Mouse (Mus musculus): ENCODE measurements at regions not wholly inside any gene's neighbourhood (a gene's known extent, or its start where the extent isn't known, plus 50 kb on each side); places are given as distances from the start of the nearest gene placed in this dataset.
"Not testable (repeated sequence)": the region's sequence is repeated elsewhere in the genome, so short reads cannot be mapped to it uniquely, and the experiment has no call there.

DNA sequence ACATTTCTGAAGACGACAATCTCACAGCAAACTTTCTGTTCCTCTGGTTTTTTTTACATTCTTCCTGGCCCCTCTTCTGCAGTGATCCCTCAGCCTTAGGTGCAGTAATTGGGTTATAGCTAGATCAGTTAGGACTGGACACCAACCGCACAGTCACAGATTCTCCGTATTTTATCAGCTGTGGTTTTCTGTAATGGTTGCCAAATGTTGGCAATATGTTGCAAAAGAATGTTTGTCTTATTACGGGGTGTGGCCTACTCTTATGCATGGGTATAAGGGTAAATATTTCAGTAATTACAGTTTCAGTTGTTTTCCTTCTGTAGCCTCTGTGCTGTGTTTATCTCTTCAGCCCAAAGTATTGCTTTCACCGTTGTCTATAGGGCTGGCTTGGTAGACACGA lies 133.2 kb upstream of the Tsc22d2 start:
- no peak overlapping the region for H3K4me3 ChIP-seq (ENCODE audit: insufficient read depth in 1 of 2, low read depth in 2 of 2, low read length in 2 of 2)
- H3K9me3 ChIP-seq (ENCODE audit: control insufficient read depth, low read length): no peaks in the 10 kb centered on the region
- 54% methylated on average over 6 of the region's 6 CpGs for WGBS (ENCODE audit: insufficient replicate concordance)
- no peak overlapping the region for H3K4me2 ChIP-seq (ENCODE audit: low read depth)
- no peak for DNase-seq (ENCODE audit: low read depth in 3 of 3, low spot score in 3 of 3)
- no peaks in the 10 kb centered on the region for H3K27me3 ChIP-seq (ENCODE audit: control insufficient read depth, insufficient read depth, low read length)
- H3K27ac ChIP-seq: no peak overlapping the region
- no peaks in the 10 kb centered on the region for H3K4me1 ChIP-seq (replicated peaks; ENCODE audit: control insufficient read depth in 2 of 2, insufficient read depth in 2 of 2, low read length in 1 of 2)
- H3K36me3 ChIP-seq (replicated peaks; ENCODE audit: control insufficient read depth, insufficient read depth, low read depth): no peaks in the 10 kb centered on the region
- TF ChIP-seq CTCF (IDR thresholded peaks at IDR 0.05; ENCODE audit: low read depth): no peak
- no peak for TF ChIP-seq EP300 (IDR thresholded peaks at IDR 0.05; ENCODE audit: low read depth)
- no peak for ATAC-seq (ENCODE audit: insufficient read depth)
- H3K9ac ChIP-seq (replicated peaks): no peak overlapping the region

DNA sequence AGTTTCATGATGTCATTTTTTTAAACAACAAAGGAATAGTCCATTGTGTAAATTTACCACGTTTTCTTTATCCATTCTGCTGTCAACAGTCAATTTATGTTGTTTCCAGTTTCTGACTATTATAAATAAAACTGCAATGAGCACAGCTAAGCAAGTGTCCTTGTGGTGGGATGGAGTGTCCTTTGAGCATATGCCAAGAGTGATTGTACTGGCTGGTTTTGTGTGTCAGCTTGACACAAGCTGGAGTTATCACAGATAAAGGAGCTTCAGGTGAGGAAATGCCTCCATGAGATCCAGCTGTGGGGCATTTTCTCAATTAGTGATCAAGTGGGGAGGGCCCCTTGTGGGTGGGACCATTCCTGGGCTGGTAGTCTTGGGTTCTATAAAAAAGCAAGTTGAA lies 130.1 kb upstream of the Tsc22d2 start:
- H3K9ac ChIP-seq (replicated peaks); H3K4me1 ChIP-seq (replicated peaks; ENCODE audit: control insufficient read depth in 2 of 2, insufficient read depth in 2 of 2, low read length in 1 of 2); H3K4me2 ChIP-seq (ENCODE audit: low read depth); H3K9me3 ChIP-seq (ENCODE audit: control insufficient read depth, low read length); ATAC-seq (ENCODE audit: insufficient read depth); H3K27me3 ChIP-seq (ENCODE audit: control insufficient read depth, insufficient read depth, low read length); DNase-seq (ENCODE audit: low read depth in 3 of 3, low spot score in 3 of 3); H3K4me3 ChIP-seq (ENCODE audit: insufficient read depth in 1 of 2, low read depth in 2 of 2, low read length in 2 of 2); H3K27ac ChIP-seq; H3K36me3 ChIP-seq (replicated peaks; ENCODE audit: control insufficient read depth, insufficient read depth, low read depth): not testable (repeated sequence)
- 4% methylated on average over 1 of the region's 1 CpGs for WGBS (ENCODE audit: insufficient replicate concordance)

DNA sequence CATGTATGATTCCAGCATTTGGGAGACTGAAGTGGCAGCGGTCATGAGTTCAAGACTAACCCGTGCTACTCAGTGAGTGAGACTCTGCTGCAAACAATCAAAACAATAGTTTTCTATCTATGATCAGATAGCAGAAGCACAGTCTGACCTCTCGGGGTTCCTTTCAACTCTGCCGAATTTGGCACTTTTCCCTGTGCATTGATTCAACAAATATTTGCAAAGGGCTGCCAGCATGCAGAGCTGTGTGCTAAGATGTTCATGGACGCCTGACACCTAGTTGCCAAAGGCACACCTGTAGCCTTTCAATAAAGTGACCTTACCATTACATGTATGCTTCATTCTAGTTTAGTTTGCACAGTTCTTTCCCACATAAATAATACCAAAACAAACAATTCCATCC lies 118.7 kb upstream of the Tsc22d2 start:
- 50% methylated on average over 5 of the region's 5 CpGs for WGBS (ENCODE audit: insufficient replicate concordance)
- no peak for TF ChIP-seq EP300 (IDR thresholded peaks at IDR 0.05; ENCODE audit: low read depth)
- no peak for ATAC-seq (ENCODE audit: insufficient read depth)
- peak; percentile 9 to 24 (median 17) for DNase-seq (ENCODE audit: low read depth in 3 of 3, low spot score in 3 of 3)
- H3K27ac ChIP-seq: no peak overlapping the region
- no peak overlapping the region for H3K9ac ChIP-seq (replicated peaks)
- H3K4me2 ChIP-seq (ENCODE audit: low read depth): no peak overlapping the region
- no peaks in the 10 kb centered on the region for H3K36me3 ChIP-seq (replicated peaks; ENCODE audit: control insufficient read depth, insufficient read depth, low read depth)
- no peaks in the 10 kb centered on the region for H3K9me3 ChIP-seq (ENCODE audit: control insufficient read depth, low read length)
- H3K27me3 ChIP-seq (ENCODE audit: control insufficient read depth, insufficient read depth, low read length): no peaks in the 10 kb centered on the region
- no peaks in the 10 kb centered on the region for H3K4me1 ChIP-seq (replicated peaks; ENCODE audit: control insufficient read depth in 2 of 2, insufficient read depth in 2 of 2, low read length in 1 of 2)
- H3K4me3 ChIP-seq (ENCODE audit: insufficient read depth in 1 of 2, low read depth in 2 of 2, low read length in 2 of 2): no peak overlapping the region

DNA sequence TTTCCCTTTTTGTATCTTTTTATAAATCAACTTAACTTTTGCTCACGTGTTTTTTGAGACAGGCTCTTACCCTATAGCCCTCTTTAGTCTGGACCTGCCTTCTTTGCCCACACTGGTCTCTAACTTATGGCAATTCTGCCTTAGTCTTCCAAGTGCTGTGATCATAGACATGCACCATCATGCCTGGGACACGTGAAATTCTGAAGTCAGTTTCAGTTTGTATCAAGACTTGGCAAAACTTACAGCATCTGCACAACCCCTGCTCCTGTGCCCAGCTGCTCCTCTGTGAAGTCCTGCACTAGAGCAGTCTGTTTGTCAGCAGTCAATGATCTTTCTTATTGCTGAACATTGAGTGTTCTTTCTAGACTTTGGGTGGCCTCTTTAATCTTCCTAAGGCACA lies 114.3 kb upstream of the Tsc22d2 start:
- H3K27ac ChIP-seq: no peak overlapping the region

DNA sequence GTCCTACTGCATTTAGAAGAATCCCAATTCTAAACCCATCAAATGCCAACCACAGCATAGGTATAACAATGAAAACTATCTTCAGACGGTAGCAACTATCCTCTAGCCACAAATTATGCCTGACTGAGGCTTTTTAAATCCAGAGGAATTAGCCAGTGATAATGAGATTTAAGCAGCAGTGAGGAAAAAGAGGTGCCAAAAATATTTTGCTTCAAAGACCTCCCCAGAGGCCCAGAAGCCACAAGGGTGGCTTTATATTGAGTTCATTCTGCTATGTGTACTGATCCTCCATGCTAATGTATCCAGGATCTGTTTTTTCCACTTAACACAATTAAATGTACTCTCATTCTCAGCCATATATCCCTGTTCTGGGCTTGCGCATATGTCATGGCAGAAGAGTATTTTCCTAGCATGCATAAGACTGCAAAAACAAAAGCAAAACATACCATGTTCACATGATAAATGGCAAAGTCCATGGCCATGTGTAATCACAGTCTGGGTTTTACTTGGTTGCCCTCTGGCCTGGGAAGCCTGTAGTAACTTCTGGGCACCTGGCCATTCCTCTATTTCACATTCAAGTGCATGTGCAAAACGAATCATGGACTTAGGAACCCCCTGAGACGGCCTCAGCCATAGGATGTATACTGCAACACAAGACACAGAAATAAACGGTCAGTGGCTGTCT lies 113.6 kb upstream of the Tsc22d2 start:
- DNase-seq (ENCODE audit: low read depth in 3 of 3, low spot score in 3 of 3): no peak
- Histone ChIP-seq H3K27me3 (ENCODE audit: control insufficient read depth, insufficient read depth, low read length) (no peaks in the 10 kb centered on the region), H3K4me2 (ENCODE audit: low read depth) (no peak overlapping the region), H3K4me3 (ENCODE audit: insufficient read depth in 1 of 2, low read depth in 2 of 2, low read length in 2 of 2) (no peak overlapping the region), H3K27ac (no peak overlapping the region), H3K36me3 (replicated peaks; ENCODE audit: control insufficient read depth, insufficient read depth, low read depth) (no peaks in the 10 kb centered on the region), H3K9ac (replicated peaks) (no peak overlapping the region), H3K9me3 (ENCODE audit: control insufficient read depth, low read length) (no peaks in the 10 kb centered on the region), H3K4me1 (replicated peaks; ENCODE audit: control insufficient read depth in 2 of 2, insufficient read depth in 2 of 2, low read length in 1 of 2) (no peaks in the 10 kb centered on the region)
- no peak for ATAC-seq (ENCODE audit: insufficient read depth)
- WGBS (ENCODE audit: insufficient replicate concordance): 54% methylated on average over 5 of the region's 5 CpGs
- no peak for TF ChIP-seq EP300 (IDR thresholded peaks at IDR 0.05; ENCODE audit: low read depth)
- no peak for TF ChIP-seq CTCF (IDR thresholded peaks at IDR 0.05; ENCODE audit: low read depth)

More for the DNA sequence above, 114.3 kb upstream of the Tsc22d2 start:
- H3K36me3 ChIP-seq (replicated peaks; ENCODE audit: control insufficient read depth, insufficient read depth, low read depth): no peaks in the 10 kb centered on the region
- H3K4me2 ChIP-seq (ENCODE audit: low read depth): no peak overlapping the region
- TF ChIP-seq EP300 (IDR thresholded peaks at IDR 0.05; ENCODE audit: low read depth) (no peak), CTCF (IDR thresholded peaks at IDR 0.05; ENCODE audit: low read depth) (no peak)
- no peak for ATAC-seq (ENCODE audit: insufficient read depth)
- no peaks in the 10 kb centered on the region for H3K27me3 ChIP-seq (ENCODE audit: control insufficient read depth, insufficient read depth, low read length)
- DNase-seq (ENCODE audit: low read depth in 3 of 3, low spot score in 3 of 3): no peak
- no peaks in the 10 kb centered on the region for H3K4me1 ChIP-seq (replicated peaks; ENCODE audit: control insufficient read depth in 2 of 2, insufficient read depth in 2 of 2, low read length in 1 of 2)
- WGBS (ENCODE audit: insufficient replicate concordance): 30% methylated on average over 2 of the region's 2 CpGs
- H3K9me3 ChIP-seq (ENCODE audit: control insufficient read depth, low read length): no peaks in the 10 kb centered on the region
- H3K9ac ChIP-seq (replicated peaks): no peak overlapping the region
- H3K4me3 ChIP-seq (ENCODE audit: insufficient read depth in 1 of 2, low read depth in 2 of 2, low read length in 2 of 2): no peak overlapping the region

Measured in liver, embryonic 14.5 days (tissue).